Mouse (Mus musculus) T-helper 17 cell (primary cell): ENCODE measurements around the gene Ift27.

ENCODE experiments used
- in situ Hi-C, 2 experiments: fragments of 300-600 bp; cut with MboI, MseI; formaldehyde crosslinking; loops; 1 replicate in 1 of 2; 2 replicates in 1 of 2; pipeline ENCODE4 v1.15.1; 2025; ENCODE audit warnings: high pct_unique_total_duplicates in 2 of 2

Ift27 gene

DNA sequence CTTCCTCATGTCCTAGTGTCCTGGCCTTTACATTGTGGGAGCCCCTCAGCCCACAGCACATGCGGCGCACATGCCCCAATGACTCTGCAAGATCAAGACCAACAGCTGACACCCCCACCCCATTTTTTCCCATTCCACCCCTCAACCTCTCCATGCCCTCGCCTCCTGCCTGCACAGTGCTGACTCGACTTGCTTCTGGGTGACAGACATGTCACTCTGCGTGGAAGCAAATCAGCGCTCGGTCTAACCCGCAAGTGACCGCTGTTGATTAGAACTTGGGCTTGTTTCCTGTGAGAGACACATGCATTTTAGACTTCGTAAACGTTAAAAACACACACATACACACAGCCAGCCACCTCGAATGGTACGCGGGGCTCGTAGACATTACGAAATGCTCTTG, 56.2 kb downstream of the Ift27 start:
- in situ Hi-C loops, result loop anchor here in 1 of 2 experiments (25.0 kb wide), 1 partner anchor 1520 kb away; no protein-coding TSS in a partner anchor

- in situ Hi-C loops, result loop anchor here in 1 of 2 experiments (25.0 kb wide), 1 partner anchor 1520 kb away; no protein-coding TSS in a partner anchor
Measured at GRCm38 (mm10) chr15:78116936-78117335, 57.0 kb downstream of the Ift27 start.

GRCm38 (mm10) chr15:78116244-78116643, 57.7 kb downstream of the Ift27 start:
- in situ Hi-C loops, result loop anchor here in 1 of 2 experiments (25.0 kb wide), 1 partner anchor 1521 kb away; no protein-coding TSS in a partner anchor
